13 mouse cellular contexts compared by ENCODE assay signal in genomic region chr15:6710341-6710740, GRCm38 (mm10). TPM values are rescaled to one million over a fixed set of nuclear protein-coding genes. Genes with fewer than 3 reads are reported as not detected.
DNase-seq lines count a peak whose midpoint lies in the region; ATAC-seq and TF ChIP-seq lines count a peak whose summit lies in the region.
"Had no signal": no experiment of that assay in that cellular context is flagged by ENCODE, and none has a peak within 500 bp of the region (broad histone marks: within the 10 kb centered on the region; RNA-seq: fewer than 3 reads in every experiment).

No protein-coding gene starts in this region.

- H3K9ac ChIP-seq in forebrain, embryonic 14.5 days (ENCODE audit: low read length) = no peak overlapping the region
- H3K9ac ChIP-seq in forebrain, embryonic 11.5 days (ENCODE audit: low read length) = no peak overlapping the region
- H3K9ac ChIP-seq in liver, adult 2 months (ENCODE audit: low read depth, low read length) = no peak overlapping the region
- no peak overlapping the region for H3K9ac ChIP-seq in limb, embryonic 15.5 days
- no peak overlapping the region for H3K9ac ChIP-seq in neural tube, embryonic 12.5 days

- 84% methylated on average over 7 of the region's 7 CpGs for WGBS in forebrain, embryonic 14.5 days
- 87% methylated on average over 7 of the region's 7 CpGs for WGBS in forebrain, embryonic 11.5 days
- 27% methylated on average over 7 of the region's 7 CpGs for WGBS in liver, adult 2 months
- 66% methylated on average over 7 of the region's 7 CpGs for WGBS in limb, embryonic 15.5 days
- 78% methylated on average over 7 of the region's 7 CpGs for WGBS in neural tube, embryonic 12.5 days

- ATAC-seq in forebrain, embryonic 14.5 days = no peak
- ATAC-seq in forebrain, embryonic 11.5 days (replicated peaks; ENCODE audit: low FRiP score) = no peak
- no peak for ATAC-seq in limb, embryonic 15.5 days (ENCODE audit: insufficient number of reproducible peaks, low FRiP score, low TSS enrichment, low read depth)
- ATAC-seq in neural tube, embryonic 12.5 days (ENCODE audit: low FRiP score, low read depth) = no peak

- TF ChIP-seq POLR2A in liver, adult 2 months (IDR thresholded peaks at IDR 0.05; ENCODE audit: extremely low read depth, insufficient read depth, low read length) = no peak

- H3K36me3 ChIP-seq in forebrain, embryonic 14.5 days (ENCODE audit: control insufficient read depth, insufficient read depth, low read length) = no peaks in the 10 kb centered on the region
- H3K36me3 ChIP-seq in forebrain, embryonic 11.5 days (ENCODE audit: control insufficient read depth, insufficient read depth, low read length) = no peaks in the 10 kb centered on the region
- no peaks in the 10 kb centered on the region for H3K36me3 ChIP-seq in liver, adult 2 months (ENCODE audit: control insufficient read depth, insufficient read depth, low read length)
- no peaks in the 10 kb centered on the region for H3K36me3 ChIP-seq in limb, embryonic 15.5 days
- no peaks in the 10 kb centered on the region for H3K36me3 ChIP-seq in neural tube, embryonic 12.5 days

- no peaks in the 10 kb centered on the region for H3K27me3 ChIP-seq in forebrain, embryonic 14.5 days (replicated peaks; ENCODE audit: control insufficient read depth, insufficient read depth, low read length)
- no peaks in the 10 kb centered on the region for H3K27me3 ChIP-seq in forebrain, embryonic 11.5 days (ENCODE audit: control insufficient read depth, insufficient read depth, low read length)
- H3K27me3 ChIP-seq in liver, adult 2 months (ENCODE audit: control insufficient read depth, insufficient read depth, low read length) = no peaks in the 10 kb centered on the region
- H3K27me3 ChIP-seq in limb, embryonic 15.5 days = peaks cover 9% of the 10 kb centered on the region; the same call in 1 of the 2 replicates
- no peaks in the 10 kb centered on the region for H3K27me3 ChIP-seq in neural tube, embryonic 12.5 days (replicated peaks)

- no peak overlapping the region for H3K27ac ChIP-seq in forebrain, embryonic 14.5 days (ENCODE audit: low read depth, low read length)
- no peak overlapping the region for H3K27ac ChIP-seq in forebrain, embryonic 11.5 days (ENCODE audit: low read depth, low read length)
- no peak overlapping the region for H3K27ac ChIP-seq in liver, adult 2 months (replicated peaks; ENCODE audit: insufficient read depth, low read depth, low read length)
- H3K27ac ChIP-seq in limb, embryonic 15.5 days = no peak overlapping the region
- H3K27ac ChIP-seq in neural tube, embryonic 12.5 days = no peak overlapping the region

- DNase-seq in forebrain, embryonic 14.5 days (ENCODE audit: low spot score) = no peak
- DNase-seq in forebrain, embryonic 11.5 days (ENCODE audit: low spot score) = no peak
- peak; percentile 85 for DNase-seq in liver, adult 2 months (ENCODE audit: extremely low read depth, low read depth, low spot score)
- DNase-seq in liver = no peak
- no peak for DNase-seq in embryo, embryonic 11 days
- DNase-seq in layer of hippocampus, adult 11-12 months (ENCODE audit: low spot score) = no peak
- DNase-seq: cerebellum, postnatal 25 days; gastrocnemius, postnatal 36 days; kidney, adult 9 months; lung, adult 18-20 months; thymus, postnatal 14 days had no signal

- H3K4me2 ChIP-seq in forebrain, embryonic 14.5 days (ENCODE audit: low read length) = peak overlapping the region; percentile 95
- H3K4me2 ChIP-seq in forebrain, embryonic 11.5 days (ENCODE audit: low read depth, low read length, severe bottlenecking) = no peak overlapping the region
- H3K4me2 ChIP-seq in limb, embryonic 15.5 days = 0 out of 2 replicates have a peak overlapping the region, but pooled peaks have one; percentile 87
- peak overlapping the region; percentile 82; the same call in 1 of the 2 replicates for H3K4me2 ChIP-seq in neural tube, embryonic 12.5 days (replicated peaks)

- no peaks in the 10 kb centered on the region for H3K9me3 ChIP-seq in forebrain, embryonic 14.5 days (replicated peaks; ENCODE audit: control insufficient read depth, low read length)
- H3K9me3 ChIP-seq in forebrain, embryonic 11.5 days (ENCODE audit: control insufficient read depth, low read length) = no peaks in the 10 kb centered on the region
- H3K9me3 ChIP-seq in limb, embryonic 15.5 days = no peaks in the 10 kb centered on the region
- no peaks in the 10 kb centered on the region for H3K9me3 ChIP-seq in neural tube, embryonic 12.5 days

- H3K79me2 ChIP-seq in liver, adult 2 months (ENCODE audit: control insufficient read depth, insufficient read depth, low read length) = peaks cover 31% of the 10 kb centered on the region; the same call in 1 of the 2 replicates

- 0 out of 2 replicates have a peak overlapping the region, but pooled peaks have one; percentile 86 for H3K4me3 ChIP-seq in forebrain, embryonic 14.5 days (ENCODE audit: low read depth, low read length)
- no peak overlapping the region for H3K4me3 ChIP-seq in forebrain, embryonic 11.5 days (ENCODE audit: low read depth, low read length)
- H3K4me3 ChIP-seq in liver, adult 2 months (ENCODE audit: insufficient read depth, low read depth, low read length) = no peak overlapping the region
- no peak overlapping the region for H3K4me3 ChIP-seq in limb, embryonic 15.5 days
- H3K4me3 ChIP-seq in neural tube, embryonic 12.5 days = no peak overlapping the region

- H3K4me1 ChIP-seq in forebrain, embryonic 14.5 days (ENCODE audit: control insufficient read depth, insufficient read depth, low read length) = peaks cover 17% of the 10 kb centered on the region
- no peaks in the 10 kb centered on the region for H3K4me1 ChIP-seq in forebrain, embryonic 11.5 days (replicated peaks; ENCODE audit: control insufficient read depth, insufficient read depth, low read length)
- peaks cover 27% of the 10 kb centered on the region for H3K4me1 ChIP-seq in liver, adult 2 months (ENCODE audit: control insufficient read depth, insufficient read depth, low read length)
- H3K4me1 ChIP-seq in limb, embryonic 15.5 days = peaks cover 17% of the 10 kb centered on the region; the same call in 1 of the 2 replicates
- peaks cover 16% of the 10 kb centered on the region for H3K4me1 ChIP-seq in neural tube, embryonic 12.5 days

- TF ChIP-seq CTCF in liver, adult 2 months (IDR thresholded peaks at IDR 0.05; ENCODE audit: low read depth, low read length) = no peak

RNA-seq across cellular contexts. Expression of gene Rictor, which starts 2.2 kb away (rescaled TPM):
- polyA plus RNA-seq in forebrain, embryonic 14.5 days (2014; fragmentation: Nextera tagmentation; extraction: Ambion mirVana) = 34.2 and 53.7 TPM in 2 replicates
- 44.8 and 46.8 TPM in 2 replicates for polyA plus RNA-seq in forebrain, embryonic 11.5 days (2014; fragmentation: Nextera tagmentation; extraction: Ambion mirVana)
- 21.5 and 23.3 TPM in 2 replicates for total RNA-seq in liver, adult 2 months (2014; rRNA removed)
- 2.1 and 3.0 TPM in 2 replicates for polyA plus RNA-seq in liver, adult 2 months (2012; rRNA removed)
- polyA plus RNA-seq in limb, embryonic 15.5 days (2015; fragmentation: Nextera tagmentation; extraction: Ambion mirVana) = 40.6 and 43.4 TPM in 2 replicates
- polyA plus RNA-seq in neural tube, embryonic 12.5 days (2016; fragmentation: Nextera tagmentation; extraction: Ambion mirVana) = 54.5 and 55.5 TPM in 2 replicates
